Mouse (Mus musculus) midbrain, embryonic 11.5 days (tissue): ENCODE measurements around the gene Foxd4. TPM values are rescaled to one million over a fixed set of nuclear protein-coding genes. Genes with fewer than 3 reads are reported as not detected.

Experiments
- ATAC-seq: fragments of 200-750 bp; cut with Nextera tagmentation; 2 replicates; pipeline ENCODE4 v1.8.0; 2017; ENCODE audit warnings: moderate TSS enrichment, moderate library complexity; ENCODE audit not compliant: low FRiP score
- DNase-seq: peaks from one replicate; pipeline ENCODE4 v3.0.0; 2015; ENCODE audit warnings: low spot score; ENCODE audit errors: missing footprints
- H3K27ac ChIP-seq: fragments of 300-500 bp; sonication (generic); 2 replicates; pipeline ENCODE4 v1.5.1; 2014; ENCODE audit warnings: low read depth, low read length
- H3K27me3 ChIP-seq: fragments of 300-500 bp; sonication (generic); 2 replicates; pipeline ENCODE4 v1.6.1; 2014; ENCODE audit warnings: mild to moderate bottlenecking, low read length, moderate library complexity, mixed read lengths; ENCODE audit not compliant: control insufficient read depth, insufficient read depth
- H3K36me3 ChIP-seq: fragments of 300-500 bp; sonication (generic); 2 replicates; pipeline ENCODE4 v1.6.1; 2014; ENCODE audit warnings: mild to moderate bottlenecking, low read length, moderate library complexity, mixed read lengths; ENCODE audit not compliant: control insufficient read depth, insufficient read depth
- H3K4me1 ChIP-seq: fragments of 300-500 bp; sonication (generic); 2 replicates; pipeline ENCODE4 v1.6.1; 2014; ENCODE audit warnings: low read length; ENCODE audit not compliant: control insufficient read depth, insufficient read depth
- H3K4me2 ChIP-seq: fragments of 300-500 bp; sonication (generic); 2 replicates; pipeline ENCODE4 v1.6.1; 2014; ENCODE audit warnings: mild to moderate bottlenecking, moderate library complexity
- H3K4me3 ChIP-seq: fragments of 300-500 bp; sonication (generic); 2 replicates; pipeline ENCODE4 v1.5.1; 2014; ENCODE audit warnings: low read depth, low read length
- H3K9ac ChIP-seq: fragments of 300-500 bp; sonication (generic); 2 replicates; pipeline ENCODE4 v1.6.1; 2014; ENCODE audit warnings: low read length
- H3K9me3 ChIP-seq: fragments of 300-500 bp; sonication (generic); 2 replicates; pipeline ENCODE4 v1.6.1; 2016; ENCODE audit warnings: low read length; ENCODE audit not compliant: control insufficient read depth
- WGBS: fragments of 180-500 bp; shearing (Covaris S2); extraction: QIAGEN DNeasy Blood & Tissue Kit; methylation state at CpG from one replicate; pipeline ENCODE4 v1.1.7; 2014; 5-methylcytosine and 5-hydroxymethylcytosine counted together
- polyA plus RNA-seq: library from polyadenylated mRNA; unstranded; fragments of >200 nt; fragmentation: Nextera tagmentation; extraction: Ambion mirVana; gene quantifications from 2 replicates; pipeline ENCODE4 v1.2.1, GENCODE M21; 2014

Gene Foxd4
- 0.47 and 0.87 TPM in 2 replicates for polyA plus RNA-seq

DNA sequence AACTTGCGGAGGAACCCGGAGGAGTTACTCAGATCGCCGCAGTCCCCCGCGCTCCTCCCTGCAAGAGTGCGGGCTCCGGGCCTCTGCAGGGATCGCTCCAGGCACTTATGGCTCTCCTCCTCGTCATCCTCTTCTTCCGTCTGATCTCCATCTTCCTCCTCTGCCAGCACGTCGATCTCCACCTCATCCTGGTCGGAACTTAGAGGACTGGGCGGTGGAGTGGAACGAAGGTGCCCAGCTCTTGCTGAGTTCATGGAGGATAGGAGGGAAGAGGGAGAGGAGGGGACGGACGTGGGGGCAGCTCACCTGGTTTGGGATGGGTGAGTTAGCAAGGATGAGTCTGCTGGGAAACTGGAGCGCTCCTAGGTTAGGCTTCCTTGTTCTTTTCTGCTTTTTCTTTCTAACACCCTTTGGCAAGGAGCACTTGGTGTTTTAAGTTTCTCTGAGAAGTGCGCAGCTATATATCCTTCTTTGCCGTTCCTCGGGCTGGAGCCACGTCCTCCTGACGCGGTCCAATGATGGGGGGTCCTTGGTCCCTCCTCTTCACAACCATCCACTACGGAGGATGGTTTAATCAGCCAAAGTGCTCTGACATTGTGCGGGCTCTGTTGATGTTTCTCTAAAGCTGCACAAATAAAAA lies at the start of gene Foxd4:
Foxd4 (minus strand) TSS at position 617 of the 640 bp plus-strand sequence.
- no peak within 1 kb of the TSS for H3K27ac ChIP-seq
- under 1% methylated on average over 27 of the region's 27 CpGs for WGBS
- peak; percentile 95 for DNase-seq
- ATAC-seq = peak; percentile 45
- peak within 1 kb of the TSS; percentile 79 for H3K4me2 ChIP-seq
- peaks cover 13% of the 10 kb centered on the region for H3K4me1 ChIP-seq
- H3K36me3 ChIP-seq = no peaks in the 10 kb centered on the region
- no peaks in the 10 kb centered on the region for H3K9me3 ChIP-seq
- H3K9ac ChIP-seq = peak within 1 kb of the TSS; percentile 59
- H3K27me3 ChIP-seq = peaks cover 51% of the 10 kb centered on the region
- H3K4me3 ChIP-seq = peak within 1 kb of the TSS; percentile 46

- no peak overlapping the region for H3K9ac ChIP-seq
- ATAC-seq = peak; percentile 70
- H3K27ac ChIP-seq = no peak overlapping the region
- no peaks in the 10 kb centered on the region for H3K9me3 ChIP-seq
- peaks cover 7% of the 10 kb centered on the region; the same call in 1 of the 2 replicates for H3K4me1 ChIP-seq
- no peak overlapping the region for H3K4me3 ChIP-seq
- H3K4me2 ChIP-seq = no peak overlapping the region
- no peaks in the 10 kb centered on the region for H3K36me3 ChIP-seq
- H3K27me3 ChIP-seq = no peaks in the 10 kb centered on the region
- DNase-seq = no peak
Measured at GRCm38 (mm10) chr19:24945521-24946262, 44.7 kb upstream of the Foxd4 start.

DNA sequence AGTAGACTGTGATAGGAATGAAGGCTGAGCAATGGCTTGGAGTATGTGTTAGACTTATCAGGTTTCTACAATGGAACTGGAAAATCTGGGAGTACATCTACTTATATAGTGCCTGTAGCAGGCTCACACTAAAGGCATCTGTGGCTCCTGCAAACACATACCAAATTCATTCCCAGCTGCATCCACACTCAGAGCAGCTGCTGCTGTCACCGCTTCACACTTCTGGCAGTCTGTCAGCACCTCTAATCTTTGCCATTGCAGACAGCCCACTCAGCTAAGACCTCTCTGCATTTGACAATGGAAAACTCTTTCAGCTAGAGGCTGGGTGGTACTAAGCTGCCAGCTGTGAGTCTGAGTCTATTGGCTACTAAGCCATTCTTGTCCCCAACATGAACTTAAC lies 36.1 kb upstream of the Foxd4 start:
- Histone ChIP-seq H3K4me2 (no peak overlapping the region), H3K9me3 (no peaks in the 10 kb centered on the region), H3K27me3 (no peaks in the 10 kb centered on the region), H3K4me1 (no peaks in the 10 kb centered on the region), H3K4me3 (no peak overlapping the region), H3K9ac (no peak overlapping the region), H3K36me3 (no peaks in the 10 kb centered on the region), H3K27ac (no peak overlapping the region)
- peak; percentile 79 for DNase-seq
- WGBS = 30% methylated on average over 1 of the region's 1 CpGs
- ATAC-seq = peak; percentile 72

DNA sequence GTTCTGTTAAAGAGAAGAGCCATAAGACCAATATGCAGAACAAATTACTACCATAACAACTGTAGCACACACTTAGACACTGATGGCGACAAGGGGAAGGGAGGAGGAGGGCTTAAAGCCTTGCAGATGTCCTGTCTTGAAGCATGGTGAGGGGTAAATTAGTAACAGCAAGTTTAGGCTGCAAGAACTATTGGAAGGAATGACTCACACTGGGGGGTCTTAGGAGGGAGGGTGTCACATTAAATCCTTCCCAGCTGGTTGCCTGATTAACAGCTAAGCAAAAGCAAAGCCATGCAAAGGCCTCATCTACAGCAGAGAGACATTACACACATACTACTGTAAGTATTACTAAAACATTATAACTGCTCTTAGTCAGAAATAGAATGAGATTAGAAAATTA lies 28.0 kb upstream of the Foxd4 start:
- 29% methylated on average over 1 of the region's 1 CpGs for WGBS
- H3K27ac ChIP-seq = no peak overlapping the region
- H3K9me3 ChIP-seq = no peaks in the 10 kb centered on the region
- no peak overlapping the region for H3K9ac ChIP-seq
- no peak overlapping the region for H3K4me3 ChIP-seq
- no peaks in the 10 kb centered on the region for H3K27me3 ChIP-seq
- no peaks in the 10 kb centered on the region for H3K36me3 ChIP-seq
- no peaks in the 10 kb centered on the region for H3K4me1 ChIP-seq
- no peak for DNase-seq
- ATAC-seq = no peak
- H3K4me2 ChIP-seq = no peak overlapping the region

- Histone ChIP-seq H3K27me3 (no peaks in the 10 kb centered on the region), H3K36me3 (0 out of 2 replicates have a peak, but pooled peaks cover 2% of the 10 kb centered on the region), H3K27ac (no peak overlapping the region), H3K9me3 (no peaks in the 10 kb centered on the region), H3K4me3 (no peak overlapping the region), H3K9ac (no peak overlapping the region), H3K4me2 (no peak overlapping the region), H3K4me1 (no peaks in the 10 kb centered on the region)
- ATAC-seq = no peak
- 90% methylated on average over 5 of the region's 5 CpGs for WGBS
- no peak for DNase-seq
Measured at GRCm38 (mm10) chr19:24920866-24921265, 19.9 kb upstream of the Foxd4 start.

DNA sequence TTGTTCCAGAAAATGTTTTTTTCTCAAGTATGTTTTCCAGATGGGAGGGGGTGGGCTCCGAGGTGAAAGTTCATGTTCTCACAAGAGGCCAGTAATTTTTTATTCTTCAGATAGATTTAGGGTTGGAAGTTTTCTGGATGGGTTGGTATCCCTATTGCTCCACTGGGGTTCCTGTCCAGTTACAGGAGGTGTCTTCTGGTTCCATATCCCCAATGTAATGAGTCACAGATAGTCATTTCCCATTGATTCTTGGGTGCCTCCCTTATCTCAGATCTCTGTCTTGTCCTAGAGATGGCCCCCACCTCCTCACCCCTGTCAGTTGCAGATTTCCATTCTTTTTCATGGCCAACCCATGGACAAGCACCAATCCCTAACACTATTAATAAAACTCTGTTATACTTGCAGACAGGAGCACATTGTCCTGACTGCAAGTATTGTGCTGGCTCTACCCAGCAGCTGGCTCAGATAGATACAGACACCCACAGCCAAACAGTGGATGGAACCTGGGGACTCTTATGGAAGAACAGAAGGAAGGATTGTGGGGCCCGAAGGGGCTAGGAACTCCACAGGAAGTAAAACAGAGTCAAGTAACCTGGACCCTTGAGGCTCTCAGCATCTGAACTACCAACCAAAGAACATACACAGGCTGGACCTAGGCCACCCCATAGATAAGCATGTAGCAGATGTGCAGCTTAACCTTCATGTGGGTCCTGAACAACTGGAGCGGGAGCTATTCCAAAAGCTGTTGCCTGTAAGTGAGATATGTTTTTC lies 7.6 kb upstream of the Foxd4 start:
- no peak overlapping the region for H3K27ac ChIP-seq
- no peaks in the 10 kb centered on the region for H3K27me3 ChIP-seq
- H3K4me1 ChIP-seq = no peaks in the 10 kb centered on the region
- no peak overlapping the region for H3K9ac ChIP-seq
- WGBS = 92% methylated on average over 3 of the region's 3 CpGs
- H3K4me2 ChIP-seq = no peak overlapping the region
- DNase-seq (no peak), ATAC-seq (no peak)
- no peaks in the 10 kb centered on the region for H3K9me3 ChIP-seq
- H3K4me3 ChIP-seq = no peak overlapping the region
- H3K36me3 ChIP-seq = no peaks in the 10 kb centered on the region

DNA sequence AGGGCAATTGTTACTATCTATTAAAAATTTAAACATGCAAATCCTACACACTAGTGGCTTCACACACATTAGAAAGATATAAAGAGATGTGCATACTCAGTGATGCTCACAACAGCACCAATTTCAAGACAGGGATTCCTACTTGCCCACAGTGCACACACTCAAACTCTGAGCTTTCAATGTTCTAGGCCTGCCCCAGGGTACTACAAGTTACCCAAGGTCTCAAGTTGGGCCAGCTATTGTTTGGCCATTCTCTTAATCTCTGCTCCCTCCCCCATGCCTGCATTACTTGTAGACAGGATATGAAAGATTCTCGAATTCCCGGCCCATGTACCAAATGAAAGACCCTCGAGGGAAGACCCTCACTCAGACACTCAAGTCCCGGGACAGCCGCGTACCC lies 6.7 kb upstream of the Foxd4 start:
- H3K36me3 ChIP-seq = no peaks in the 10 kb centered on the region
- ATAC-seq (no peak), DNase-seq (no peak)
- H3K4me3 ChIP-seq = no peak overlapping the region
- H3K9ac ChIP-seq = no peak overlapping the region
- no peaks in the 10 kb centered on the region for H3K9me3 ChIP-seq
- H3K27me3 ChIP-seq = no peaks in the 10 kb centered on the region
- H3K4me1 ChIP-seq = no peaks in the 10 kb centered on the region
- no peak overlapping the region for H3K27ac ChIP-seq
- H3K4me2 ChIP-seq = no peak overlapping the region
- 91% methylated on average over 3 of the region's 6 CpGs for WGBS

DNA sequence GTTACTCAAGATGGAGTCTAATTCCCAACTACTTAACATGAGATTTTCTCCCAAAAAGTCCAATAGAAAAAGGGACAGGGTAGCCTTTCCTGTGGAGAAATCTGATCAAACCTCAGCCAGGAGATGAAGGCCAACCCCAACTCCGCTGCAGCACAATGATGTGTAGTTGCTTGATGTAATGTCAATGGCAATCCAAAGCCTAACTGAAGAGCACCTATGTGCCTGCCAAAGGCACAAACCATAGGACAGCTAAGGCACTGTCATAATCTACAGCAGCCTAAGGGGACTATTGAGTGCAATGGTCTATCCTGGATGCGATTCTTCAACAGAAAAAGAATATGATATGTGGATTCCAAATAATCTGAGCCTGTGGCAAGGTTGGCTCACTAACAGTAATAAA lies 1.8 kb upstream of the Foxd4 start:
- Histone ChIP-seq H3K9me3 (no peaks in the 10 kb centered on the region), H3K9ac (no peak overlapping the region), H3K27ac (no peak overlapping the region), H3K4me3 (no peak overlapping the region), H3K36me3 (no peaks in the 10 kb centered on the region), H3K27me3 (peaks cover 36% of the 10 kb centered on the region), H3K4me1 (peaks cover 8% of the 10 kb centered on the region), H3K4me2 (no peak overlapping the region)
- ATAC-seq (no peak), DNase-seq (peak; percentile 87)
- WGBS = 43% methylated on average over 2 of the region's 2 CpGs

DNA sequence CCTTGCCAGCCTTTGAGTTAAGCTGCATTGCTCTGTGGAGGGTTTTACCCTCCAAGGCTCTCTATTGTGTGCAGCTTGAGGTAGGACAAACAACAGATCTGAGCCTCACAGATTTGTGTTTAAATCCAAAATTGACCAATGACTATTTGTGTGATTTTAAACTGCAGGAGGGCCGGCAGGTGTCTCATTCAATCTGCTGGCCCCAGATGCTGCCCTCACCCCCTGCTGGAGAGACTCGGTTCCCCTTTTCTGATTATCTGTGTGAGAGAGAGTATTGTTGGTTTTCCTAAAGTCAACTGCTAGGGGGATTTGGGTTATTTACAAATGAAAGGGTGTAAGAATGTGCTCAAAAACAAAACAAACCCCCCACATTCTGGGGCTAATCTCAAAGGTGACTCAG lies 1.3 kb upstream of the Foxd4 start:
- WGBS = 2% methylated on average over 2 of the region's 2 CpGs
- ATAC-seq = no peak
- no peak overlapping the region for H3K9ac ChIP-seq

More for the DNA sequence above, 1.3 kb upstream of the Foxd4 start:
- Histone ChIP-seq H3K9me3 (no peaks in the 10 kb centered on the region), H3K4me2 (no peak overlapping the region), H3K27me3 (peaks cover 42% of the 10 kb centered on the region), H3K4me1 (peaks cover 13% of the 10 kb centered on the region), H3K36me3 (no peaks in the 10 kb centered on the region), H3K4me3 (no peak overlapping the region), H3K27ac (no peak overlapping the region)
- peak; percentile 87 for DNase-seq
